Mouse (Mus musculus): ENCODE results near the gene Dip2c.

The Dip2c gene

GRCm38 (mm10) chr13:9568852-9569251 lies 292.5 kb downstream of the Dip2c start:
- no peak for DNase-seq

DNA sequence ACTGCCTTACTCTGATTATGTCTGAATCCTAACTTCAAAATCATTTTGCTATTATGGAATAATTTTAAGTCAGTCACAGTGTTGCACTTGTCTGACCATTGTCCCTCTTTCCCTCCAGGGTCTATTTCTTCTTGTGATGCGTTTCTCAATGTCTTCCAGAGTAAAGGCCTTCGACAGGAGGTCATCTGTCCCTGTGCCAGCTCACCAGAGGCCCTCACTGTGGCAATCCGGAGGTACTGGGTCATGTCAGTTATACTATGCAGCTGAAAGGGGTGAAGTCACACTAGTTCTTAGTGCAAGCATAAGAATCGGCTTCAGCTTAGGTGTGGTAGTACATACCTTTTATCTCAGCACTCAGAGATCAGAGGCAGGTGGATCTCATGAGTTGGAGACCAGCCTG lies 300.4 kb downstream of the Dip2c start:
- no peak for DNase-seq

GRCm38 (mm10) chr13:9578456-9578855 lies 302.1 kb downstream of the Dip2c start:
- DNase-seq: no peak

DNA sequence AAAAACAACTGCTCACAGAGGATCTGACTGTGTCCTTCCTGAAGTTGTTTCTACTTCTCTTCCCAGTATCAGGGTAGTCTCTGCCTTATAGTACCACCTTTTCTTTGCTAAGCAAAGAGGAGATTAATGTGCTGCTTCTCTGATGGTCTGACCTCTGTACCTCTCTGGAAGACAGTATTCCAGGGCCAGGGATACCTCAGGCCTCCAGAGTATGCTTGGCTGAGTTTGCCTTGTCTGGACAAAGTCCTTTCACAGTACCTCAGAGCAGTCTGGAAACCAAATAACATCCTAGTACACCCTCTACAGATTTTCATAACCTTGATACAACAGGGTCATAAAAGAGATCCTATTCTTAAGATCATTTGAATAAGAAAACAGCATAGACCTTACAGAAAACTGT lies 305.5 kb downstream of the Dip2c start:
- no peak for DNase-seq

DNA sequence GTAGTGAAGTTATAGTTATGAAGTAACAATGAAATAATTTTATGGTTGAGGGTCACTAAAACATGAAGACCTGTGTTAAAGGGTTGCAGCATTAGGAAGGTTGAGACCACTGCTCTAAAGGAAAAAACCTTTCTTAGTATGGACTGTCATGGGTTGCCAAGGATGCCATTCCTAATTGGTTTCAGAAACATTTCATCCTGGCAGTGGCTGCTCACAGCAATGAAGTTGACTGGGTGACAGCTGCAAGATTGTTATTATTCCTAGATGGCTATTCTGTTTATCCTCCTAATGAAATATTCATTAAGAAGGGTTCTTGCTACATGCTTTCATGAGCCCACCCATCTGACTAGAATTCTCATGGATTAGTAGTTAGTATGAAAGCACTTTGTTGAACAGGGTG lies 307.3 kb downstream of the Dip2c start:
- DNase-seq: no peak

GRCm38 (mm10) chr13:9599334-9600096 lies 323.2 kb downstream of the Dip2c start:
- DNase-seq: no peak

- no peak for DNase-seq
These were observed 325.0 kb downstream of the Dip2c start for GRCm38 (mm10) chr13:9601350-9601749.

GRCm38 (mm10) chr13:9611229-9611628 lies 334.9 kb downstream of the Dip2c start:
- DNase-seq: no peak

DNA sequence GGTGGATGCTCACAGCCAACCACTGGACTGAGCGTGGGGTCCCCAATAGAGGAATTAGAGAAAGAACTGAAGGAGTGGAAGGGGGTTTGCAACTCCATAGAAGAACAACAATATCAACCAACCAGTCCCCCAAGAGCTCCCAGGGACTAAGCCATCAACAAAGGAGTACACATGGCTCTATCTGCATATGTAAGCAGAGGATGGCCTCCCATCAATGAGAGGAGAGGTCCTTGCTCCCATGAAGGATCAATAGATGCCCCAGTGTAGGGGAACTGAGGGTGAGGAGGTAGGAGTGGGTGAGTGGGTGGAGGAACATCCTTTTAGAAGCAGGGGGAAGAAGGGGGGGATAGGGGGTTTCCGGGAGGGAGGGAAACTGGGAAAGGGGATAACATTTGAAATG lies 356.4 kb downstream of the Dip2c start:
- no peak for DNase-seq

DNA sequence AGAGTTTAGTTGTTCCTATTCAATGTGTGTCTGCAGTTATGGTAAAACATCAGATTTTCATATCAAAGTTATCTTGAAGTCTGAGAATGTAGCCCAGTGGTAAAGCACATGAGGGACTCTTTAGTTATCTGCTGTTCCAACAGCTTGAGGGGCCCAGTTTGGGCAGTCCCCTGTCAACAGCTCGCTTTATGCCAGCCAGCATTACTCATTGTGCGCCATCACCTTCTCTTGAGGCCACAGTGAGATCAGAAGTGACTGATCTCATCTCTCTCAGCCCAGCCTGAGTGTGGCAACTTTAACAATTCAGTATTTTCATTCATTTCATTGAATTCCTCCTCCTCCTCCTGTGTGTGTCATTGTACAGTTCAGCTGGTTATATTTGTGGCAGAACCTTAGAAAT lies 359.6 kb downstream of the Dip2c start:
- no peak for DNase-seq

DNA sequence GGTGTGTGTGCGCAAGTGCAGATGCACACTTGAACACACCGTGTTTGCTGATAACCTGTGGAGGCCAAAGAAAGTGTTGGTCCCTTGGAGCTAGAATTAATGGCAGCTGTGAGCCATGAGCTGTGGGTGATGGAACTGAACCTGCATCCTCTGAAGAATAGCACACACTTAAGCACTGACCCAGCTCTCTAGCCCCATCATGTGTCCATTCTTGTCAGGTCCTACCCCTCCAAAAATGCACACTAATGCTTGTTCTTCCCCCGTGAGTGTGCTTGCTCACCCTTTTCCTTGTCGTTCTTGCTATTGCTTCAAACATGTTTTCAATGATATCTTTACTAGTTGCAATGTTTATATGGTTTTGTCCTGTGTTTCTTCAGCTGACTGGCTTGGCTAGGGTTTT lies 360.2 kb downstream of the Dip2c start:
- peak; percentile 4 for DNase-seq

GRCm38 (mm10) chr13:9637949-9638348 lies 361.6 kb downstream of the Dip2c start:
- DNase-seq: no peak

DNA sequence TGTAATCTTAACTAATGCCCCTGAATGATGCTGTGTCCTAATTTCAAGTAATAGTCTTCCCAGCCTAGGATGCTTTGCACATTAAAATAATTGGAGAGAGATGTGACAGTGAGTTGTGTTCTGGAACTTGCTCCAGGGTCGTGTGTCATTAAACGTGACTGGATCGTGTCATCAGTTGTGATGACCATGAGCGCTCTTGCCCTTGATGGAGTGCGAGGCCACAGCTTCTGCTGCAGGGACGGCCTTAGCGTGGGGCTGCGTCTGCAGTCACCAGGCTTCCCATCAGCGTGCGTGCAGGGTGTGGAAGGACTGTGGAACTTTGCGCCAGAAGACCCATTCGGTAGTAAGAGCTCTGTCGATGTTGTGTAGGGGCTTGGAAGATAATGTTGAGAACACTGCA lies 372.4 kb downstream of the Dip2c start:
- DNase-seq: no peak

GRCm38 (mm10) chr13:9649894-9650293 lies 373.6 kb downstream of the Dip2c start:
- no peak for DNase-seq

GRCm38 (mm10) chr13:9650580-9650979 lies 374.3 kb downstream of the Dip2c start:
- DNase-seq: no peak

DNA sequence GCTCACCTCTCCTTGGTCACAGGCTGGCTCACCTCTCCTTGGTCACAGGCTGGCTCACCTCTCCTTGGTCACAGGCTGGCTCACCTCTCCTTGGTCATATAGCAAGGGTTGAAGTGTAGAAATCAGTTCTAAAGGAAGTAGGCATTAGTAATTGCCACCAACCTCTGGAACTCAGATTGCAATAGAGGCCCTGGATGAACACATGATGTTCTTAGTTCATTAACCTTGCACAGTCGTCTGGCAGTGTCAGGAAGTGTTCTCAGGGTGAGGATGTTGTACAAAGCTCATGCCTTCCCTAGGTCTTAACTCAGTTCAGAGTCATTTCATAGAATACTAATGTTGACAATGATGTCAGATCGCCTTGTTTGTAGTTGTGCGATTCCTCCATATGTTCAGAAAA lies 376.7 kb downstream of the Dip2c start:
- DNase-seq: no peak

- DNase-seq: no peak
These were observed 380.3 kb downstream of the Dip2c start for GRCm38 (mm10) chr13:9656613-9657012.

- DNase-seq: no peak
These were observed 384.4 kb downstream of the Dip2c start for GRCm38 (mm10) chr13:9660711-9661110.

- DNase-seq: no peak
These were observed 387.3 kb downstream of the Dip2c start for GRCm38 (mm10) chr13:9663593-9663992.

DNA sequence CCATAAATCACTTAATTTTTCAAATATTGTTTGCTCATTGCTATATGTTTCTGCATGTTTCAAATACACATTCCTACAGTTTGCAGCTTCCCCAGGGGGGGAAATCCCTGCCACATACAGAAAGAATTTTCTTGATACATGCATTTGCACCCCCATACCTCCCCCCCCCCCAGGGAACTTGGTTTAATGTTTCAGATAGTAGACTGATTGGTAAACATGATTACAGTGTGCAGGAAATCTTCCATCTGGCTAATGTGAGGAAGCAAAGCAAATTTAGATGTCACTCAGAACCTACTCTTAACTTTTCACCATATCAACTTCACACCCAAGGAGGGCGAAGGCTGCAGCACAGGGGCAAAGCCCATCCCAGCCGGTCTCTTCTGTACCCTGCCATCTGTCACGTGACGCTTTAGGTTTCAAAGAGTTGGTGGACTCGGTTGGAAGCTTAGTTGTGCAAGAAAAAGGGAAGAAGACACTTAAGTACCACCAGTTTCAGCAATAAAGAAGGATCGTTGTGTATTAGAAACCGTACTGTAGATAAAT lies 391.7 kb downstream of the Dip2c start:
- DNase-seq: no peak

DNA sequence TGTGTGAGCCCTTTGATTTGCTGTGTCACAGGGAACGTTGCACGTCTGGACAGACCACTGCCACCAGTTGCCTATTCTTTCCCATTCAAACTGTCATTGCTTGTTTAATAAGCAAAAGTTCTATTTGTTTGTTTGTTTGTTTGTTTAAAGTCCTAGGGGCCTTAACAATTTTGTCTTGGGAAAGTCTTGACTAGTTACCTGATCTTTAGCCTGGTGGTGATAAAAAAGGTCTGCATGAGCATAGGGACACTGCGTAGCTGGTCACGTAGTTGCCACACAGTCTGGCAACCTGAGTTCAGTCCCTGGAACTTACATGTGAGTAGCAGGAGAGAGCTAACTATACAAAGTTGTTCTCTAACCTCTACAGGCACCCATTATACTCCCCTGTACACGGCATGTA lies 392.9 kb downstream of the Dip2c start:
- no peak for DNase-seq

GRCm38 (mm10) chr13:9674126-9674525 lies 397.8 kb downstream of the Dip2c start:
- no peak for DNase-seq

DNA sequence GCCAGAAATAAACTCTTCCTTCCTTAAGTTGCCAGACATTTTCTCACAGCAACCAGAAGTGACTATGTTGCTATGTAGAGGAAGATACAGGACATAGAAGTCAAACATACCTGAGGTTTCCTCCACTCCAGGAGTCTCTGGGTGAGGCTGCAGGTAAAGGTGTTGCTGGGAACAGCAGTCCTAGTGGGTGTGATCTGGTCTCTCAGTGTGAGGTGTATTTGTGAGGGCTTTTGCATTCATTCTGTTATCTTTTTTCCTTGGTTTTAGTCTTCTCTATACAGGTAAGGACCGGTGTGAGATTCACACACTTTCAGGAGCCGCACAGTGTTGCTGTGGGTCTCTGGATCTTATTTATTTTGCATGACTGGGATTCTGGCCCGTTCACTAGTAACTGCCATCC lies 405.2 kb downstream of the Dip2c start:
- no peak for DNase-seq

GRCm38 (mm10) chr13:9683280-9683679 lies 407.0 kb downstream of the Dip2c start:
- no peak for DNase-seq

All from cerebellum, adult 11 months (tissue).